Mouse (Mus musculus) thymus, postnatal 14 days (tissue): Measurements from ENCODE around the gene Trak1.

Experiments used
- DNase-seq: peaks from one replicate; pipeline ENCODE4 v3.0.0; 2021

The Trak1 gene

GRCm38 (mm10) chr9:121505346-121505745 lies 208.0 kb downstream of the Trak1 start:
- no peak for DNase-seq

DNA sequence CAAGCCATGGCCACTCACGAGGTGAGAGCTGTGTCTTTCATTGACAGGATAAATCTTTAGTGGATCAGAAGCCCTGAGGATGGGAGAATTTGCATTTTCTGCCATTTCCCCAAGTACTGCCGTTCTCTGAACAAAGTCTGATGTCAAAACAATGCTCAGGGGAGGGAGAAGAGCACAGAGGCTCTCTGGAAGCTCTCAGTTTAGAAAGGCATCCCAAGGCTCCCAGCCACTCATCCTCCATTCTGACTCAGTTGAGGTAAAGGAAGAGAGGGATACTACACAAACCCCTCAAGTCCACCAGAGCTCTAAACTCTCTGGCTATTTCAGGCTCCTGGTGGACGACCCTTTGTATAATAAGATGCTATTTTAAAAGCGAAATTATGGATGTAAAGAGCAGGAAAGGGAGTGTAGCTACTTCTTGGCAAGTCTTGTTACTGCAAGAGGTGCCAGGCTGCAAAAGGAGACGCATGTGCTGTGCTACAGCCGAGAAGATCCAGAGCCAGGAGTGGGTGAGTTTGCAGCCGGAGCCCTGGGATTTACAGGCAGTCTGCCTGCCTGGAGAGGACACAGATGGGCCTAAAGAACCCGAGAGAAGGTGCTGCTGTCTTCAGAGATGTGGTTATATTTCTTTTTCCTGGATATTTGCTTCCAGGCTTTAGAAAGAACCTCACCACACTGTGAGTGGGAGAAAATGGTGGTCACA lies 209.3 kb downstream of the Trak1 start:
- DNase-seq: no peak

GRCm38 (mm10) chr9:121511911-121512310 lies 214.6 kb downstream of the Trak1 start:
- no peak for DNase-seq

DNA sequence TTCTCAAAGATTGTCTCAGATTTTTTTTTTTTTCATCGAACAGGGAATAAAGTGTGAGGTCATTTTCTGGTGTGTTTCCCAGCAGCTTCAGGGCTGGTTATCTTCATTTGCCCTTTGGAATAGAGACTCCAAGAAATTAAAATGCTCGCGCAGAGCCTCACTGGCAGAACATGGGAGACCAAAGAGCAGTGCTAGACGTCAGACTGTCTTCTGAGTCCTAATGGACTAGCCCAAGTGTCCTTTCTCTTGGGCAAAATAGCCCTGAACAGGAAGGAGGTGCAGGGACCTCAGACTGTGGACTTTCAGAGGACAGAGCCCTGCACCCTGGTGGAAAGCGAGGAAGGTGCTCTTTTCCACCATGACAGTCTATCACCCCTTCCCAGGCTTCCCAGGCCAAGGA lies 217.2 kb downstream of the Trak1 start:
- DNase-seq: no peak

DNA sequence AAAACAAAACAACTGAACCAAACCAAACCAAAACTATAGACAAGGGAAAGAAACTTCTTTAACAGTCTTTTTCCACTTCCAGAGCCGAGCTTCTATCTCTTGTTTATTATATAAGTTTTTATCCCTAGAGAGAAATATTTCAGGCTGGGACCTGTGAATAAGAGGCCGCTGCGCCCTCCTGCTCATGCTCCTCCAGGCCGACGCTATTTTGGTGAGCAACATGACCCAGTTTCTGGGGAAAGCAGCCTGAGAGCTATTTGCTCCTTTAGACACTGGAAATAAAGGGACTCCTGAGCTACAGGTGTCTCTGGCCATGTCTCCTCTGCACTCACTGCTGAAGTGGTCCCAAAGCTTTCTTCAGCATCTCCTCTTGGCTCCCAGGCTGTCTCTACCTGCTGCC lies 222.7 kb downstream of the Trak1 start:
- DNase-seq: no peak
